Mouse (Mus musculus) bone marrow macrophage, adult 2 months (primary cell): ENCODE results near the gene Klhdc1. TPM values are rescaled to one million over a fixed set of nuclear protein-coding genes. Genes with fewer than 3 reads are reported as not detected.

ENCODE experiments used
- H3K27ac ChIP-seq: 2 replicates; pipeline ENCODE4 v1.5.1; 2012; ENCODE audit warnings: low read depth, low read length; ENCODE audit not compliant: insufficient read depth
- H3K4me1 ChIP-seq: 2 replicates; pipeline ENCODE4 v1.6.1; 2012; ENCODE audit warnings: low read length; ENCODE audit not compliant: control insufficient read depth, insufficient read depth
- H3K4me3 ChIP-seq: 2 replicates; pipeline ENCODE4 v1.5.1; 2012; ENCODE audit warnings: mild to moderate bottlenecking, low read length, moderate library complexity; ENCODE audit not compliant: insufficient read depth
- CTCF ChIP-seq: IDR thresholded peaks from 2 replicates; pipeline ENCODE4 v1.5.1; 2012; ENCODE audit warnings: low read depth, mild to moderate bottlenecking, low read length, moderate library complexity
- POLR2A ChIP-seq: IDR thresholded peaks from 2 replicates; pipeline ENCODE4 v1.6.1; 2012; ENCODE audit warnings: mild to moderate bottlenecking, low read depth, low read length, borderline replicate concordance
- polyA plus RNA-seq: library from polyadenylated mRNA; stranded (reverse); fragments of >200 nt; gene quantifications from 2 replicates; pipeline ENCODE4 v1.2.4, GENCODE M21; 2012; ENCODE audit not compliant: missing spikeins, insufficient read depth, insufficient read length

Klhdc1 gene
- 5.1 and 6.1 TPM in 2 replicates for polyA plus RNA-seq

DNA sequence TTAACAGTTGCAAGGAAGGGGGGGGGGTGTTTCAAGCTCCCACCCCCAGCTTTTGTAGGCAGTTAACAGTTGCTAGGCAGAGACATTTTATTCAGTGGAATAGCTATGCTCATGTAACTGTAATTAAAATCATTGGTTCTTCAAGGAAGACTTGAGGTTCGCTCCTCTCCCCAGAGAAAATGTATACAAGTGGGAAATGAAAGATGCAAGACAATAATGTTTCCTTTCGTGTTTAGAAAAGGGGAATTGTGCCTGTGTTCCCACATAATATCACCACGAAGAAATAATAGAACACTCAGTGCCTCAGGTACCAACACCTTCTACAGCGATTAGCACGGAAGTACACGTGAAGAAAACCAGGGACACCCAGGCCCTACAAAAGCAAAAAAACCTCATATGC is at the start of gene Klhdc1:
Klhdc1 (plus strand) TSS at position 301 of the 400 bp plus-strand sequence.
- Histone ChIP-seq H3K4me3 (peak within 1 kb of the TSS; percentile 90), H3K27ac (peak within 1 kb of the TSS; percentile 76), H3K4me1 (peaks cover 4% of the 10 kb centered on the region; the same call in 1 of the 2 replicates)
- TF ChIP-seq CTCF, result no peak
- no peak for TF ChIP-seq POLR2A

DNA sequence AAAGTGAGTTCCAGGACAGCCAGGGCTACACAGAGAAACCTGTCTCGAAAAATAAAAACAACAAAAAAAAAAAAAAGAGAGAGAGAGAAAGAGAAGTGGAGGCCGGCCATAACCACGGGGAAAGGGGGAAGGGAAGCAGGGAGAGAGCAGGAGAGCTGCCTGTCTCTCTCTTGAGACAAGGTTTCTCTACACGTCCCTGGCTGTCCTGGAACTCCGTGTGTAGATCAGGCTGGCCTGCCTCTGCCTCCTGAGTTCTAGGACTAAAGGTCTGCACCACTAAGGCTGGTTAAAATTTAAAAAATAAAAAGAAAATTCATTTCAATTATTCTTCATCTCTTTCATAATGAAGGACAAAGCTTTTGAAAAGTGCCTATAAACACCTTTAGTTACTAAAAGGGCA is 49.6 kb upstream of the Klhdc1 start:
- Histone ChIP-seq H3K27ac (no peak overlapping the region), H3K4me1 (peaks cover 9% of the 10 kb centered on the region), H3K4me3 (no peak overlapping the region)
- TF ChIP-seq CTCF (no peak), POLR2A (no peak)

DNA sequence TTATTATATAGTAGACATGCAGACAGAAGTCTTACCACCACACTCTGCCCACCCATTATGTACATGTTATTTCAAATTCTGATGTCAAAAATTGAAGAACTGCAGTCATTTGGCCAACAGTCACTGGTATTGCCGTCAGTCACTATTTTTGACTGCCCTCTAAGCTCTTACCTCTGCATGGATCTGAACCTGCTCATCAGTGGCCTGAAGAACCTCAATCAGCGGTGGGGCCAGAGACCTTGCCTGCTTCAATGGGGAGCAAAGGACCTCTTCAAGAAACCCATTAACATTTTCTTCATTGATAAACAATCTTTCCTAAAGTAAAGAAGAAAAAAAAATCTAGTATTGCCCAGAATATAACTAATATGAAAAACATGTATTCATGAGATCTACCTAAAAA is 48.3 kb upstream of the Klhdc1 start:
- H3K4me1 ChIP-seq, result peaks cover 2% of the 10 kb centered on the region; the same call in 1 of the 2 replicates
- H3K27ac ChIP-seq, result no peak overlapping the region
- TF ChIP-seq POLR2A (no peak), CTCF (no peak)
- no peak overlapping the region for H3K4me3 ChIP-seq

DNA sequence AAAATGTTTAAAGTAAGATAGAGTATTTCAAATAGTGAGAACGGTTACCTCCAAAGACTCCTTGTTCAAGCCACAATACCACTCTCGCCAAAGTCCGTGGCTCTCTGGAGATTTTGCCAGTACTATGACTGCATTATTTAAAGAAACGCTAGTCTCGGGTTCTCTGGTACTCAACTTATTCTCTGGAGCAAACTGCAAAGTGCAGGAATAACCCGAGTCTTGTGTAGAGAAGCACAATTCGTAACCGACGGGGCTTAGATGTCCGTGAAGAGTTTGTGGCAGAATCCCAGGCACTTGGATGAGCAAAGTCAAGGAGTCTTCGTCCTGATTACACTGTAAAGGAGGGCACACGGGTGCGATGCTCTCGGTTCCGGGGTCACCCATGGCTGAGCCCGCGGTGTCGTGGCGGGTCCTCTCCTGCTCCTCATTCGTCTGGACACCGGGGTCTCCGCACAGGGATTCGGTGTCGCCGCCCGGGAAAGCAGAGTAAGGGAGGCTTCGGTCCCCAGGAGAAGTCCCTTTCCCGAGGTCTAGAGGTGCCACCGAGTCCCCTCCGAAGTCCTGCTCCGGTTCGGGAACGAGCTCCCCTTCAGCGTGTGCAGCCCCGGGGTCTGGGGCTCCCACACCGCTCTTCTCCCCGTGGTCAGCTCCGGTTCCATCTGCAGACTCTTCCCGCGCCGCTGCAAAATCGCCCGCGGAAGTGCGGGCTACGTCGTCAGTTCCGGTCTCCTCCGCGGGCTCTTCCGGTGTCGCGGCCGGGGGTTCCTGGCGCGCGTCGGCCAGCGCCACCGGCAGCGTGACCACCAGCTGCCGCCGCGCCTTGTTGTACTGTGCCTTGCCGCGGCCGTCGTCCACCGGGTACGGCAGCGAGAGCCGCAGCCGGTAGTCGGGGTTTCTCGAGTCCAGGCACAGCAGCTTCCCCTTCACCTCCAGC is 44.3 kb upstream of the Klhdc1 start, which contains the start of gene Gm49383:
Gm49383 (minus strand) TSS at position 661 of the 934 bp plus-strand sequence.
- H3K4me1 ChIP-seq, result peaks cover 12% of the 10 kb centered on the region
- peak within 1 kb of the TSS; percentile 55 for H3K27ac ChIP-seq
- TF ChIP-seq POLR2A (no peak), CTCF (no peak)
- peak within 1 kb of the TSS; percentile 94 for H3K4me3 ChIP-seq

DNA sequence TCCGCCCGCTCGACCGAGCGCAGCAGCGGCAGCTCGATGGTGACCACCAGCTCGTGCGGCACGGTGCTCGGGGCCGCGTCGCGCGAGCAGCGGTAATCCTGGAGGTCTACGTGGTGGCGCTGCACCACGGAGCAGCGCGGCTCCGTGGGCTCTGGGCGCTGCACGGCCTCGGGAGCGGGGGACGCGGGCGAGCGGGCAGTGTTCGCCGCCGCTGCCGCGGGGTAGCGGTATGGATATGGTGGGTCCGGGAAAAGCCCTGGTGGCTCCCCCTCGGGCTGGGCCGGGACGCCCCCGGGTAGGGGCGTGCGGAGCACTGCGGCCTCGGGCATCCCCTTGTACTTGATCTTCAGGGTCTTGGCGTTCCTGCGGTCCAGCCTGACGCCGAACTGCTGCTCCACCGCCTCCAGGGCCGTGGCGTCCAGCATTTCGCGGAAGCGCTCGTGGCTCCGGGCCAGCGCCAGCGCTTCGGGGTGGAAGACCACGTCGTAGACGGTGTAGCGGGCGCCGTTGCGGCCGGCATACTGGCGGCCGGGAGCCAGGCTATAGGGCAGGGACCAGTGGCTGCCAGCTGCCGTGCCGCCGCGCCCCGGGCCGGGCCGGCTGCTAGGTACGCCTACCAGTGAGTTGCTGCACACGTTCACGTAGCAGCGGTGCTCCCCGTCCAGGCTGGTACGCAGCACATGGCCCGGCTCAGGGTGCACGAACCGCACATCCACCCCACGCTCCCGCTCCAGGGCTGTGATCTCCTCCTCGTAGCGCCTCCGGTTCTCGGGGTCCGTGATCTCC is 43.4 kb upstream of the Klhdc1 start:
- peak overlapping the region; percentile 55 for H3K27ac ChIP-seq
- H3K4me1 ChIP-seq, result peaks cover 12% of the 10 kb centered on the region
- TF ChIP-seq CTCF, result no peak
- no peak for TF ChIP-seq POLR2A
- H3K4me3 ChIP-seq, result peak overlapping the region; percentile 94

DNA sequence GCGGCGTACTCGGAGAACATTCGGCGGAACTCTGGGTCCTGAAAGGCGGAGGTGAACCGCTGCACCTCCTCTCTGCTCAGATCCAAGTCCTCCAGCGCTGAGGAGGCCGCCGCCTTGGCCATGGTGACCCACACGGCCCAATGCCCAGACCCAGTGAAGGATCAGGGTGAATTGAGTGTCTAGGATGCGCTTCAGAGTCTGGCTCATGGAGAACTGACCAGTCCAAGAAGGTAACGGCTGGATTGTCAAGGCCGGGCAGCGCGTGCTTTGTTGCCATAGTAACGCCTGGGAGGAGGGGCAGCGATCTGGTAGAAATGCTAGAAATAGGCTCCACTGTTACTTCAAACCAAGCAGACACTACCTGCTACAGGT is 42.8 kb upstream of the Klhdc1 start, which contains the start of gene Dnaaf2:
Dnaaf2 (minus strand) TSS at position 266 of the 372 bp plus-strand sequence.
- TF ChIP-seq CTCF, result no peak
- no peak for TF ChIP-seq POLR2A
- Histone ChIP-seq H3K4me3 (peak within 1 kb of the TSS; percentile 94), H3K4me1 (peaks cover 11% of the 10 kb centered on the region)

DNA sequence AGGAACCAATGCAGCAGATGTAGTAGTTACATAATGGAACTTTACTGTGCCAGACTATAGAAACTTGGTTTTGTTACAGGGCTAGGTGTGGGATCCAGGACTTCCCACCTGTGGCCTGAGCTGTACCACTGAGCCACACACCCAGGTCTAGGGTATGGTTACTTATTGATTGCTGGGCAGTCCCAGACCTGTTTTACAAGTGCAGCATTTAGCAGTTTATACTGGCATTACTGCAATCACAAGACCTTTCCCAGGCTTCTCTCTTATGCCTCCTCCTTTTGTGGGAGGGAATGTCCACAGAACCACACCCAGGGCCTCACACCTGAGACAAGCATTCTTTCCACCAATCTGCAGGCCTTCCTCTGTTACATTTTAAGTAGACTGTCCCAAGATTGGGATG is 42.0 kb upstream of the Klhdc1 start:
- H3K4me1 ChIP-seq, result peaks cover 10% of the 10 kb centered on the region
- TF ChIP-seq CTCF (no peak), POLR2A (no peak)
- H3K4me3 ChIP-seq, result peak overlapping the region; percentile 29
- peak overlapping the region; percentile 66 for H3K27ac ChIP-seq

More for the DNA sequence above, 42.8 kb upstream of the Klhdc1 start, which contains the start of gene Dnaaf2:
- peak within 1 kb of the TSS; percentile 66 for H3K27ac ChIP-seq

DNA sequence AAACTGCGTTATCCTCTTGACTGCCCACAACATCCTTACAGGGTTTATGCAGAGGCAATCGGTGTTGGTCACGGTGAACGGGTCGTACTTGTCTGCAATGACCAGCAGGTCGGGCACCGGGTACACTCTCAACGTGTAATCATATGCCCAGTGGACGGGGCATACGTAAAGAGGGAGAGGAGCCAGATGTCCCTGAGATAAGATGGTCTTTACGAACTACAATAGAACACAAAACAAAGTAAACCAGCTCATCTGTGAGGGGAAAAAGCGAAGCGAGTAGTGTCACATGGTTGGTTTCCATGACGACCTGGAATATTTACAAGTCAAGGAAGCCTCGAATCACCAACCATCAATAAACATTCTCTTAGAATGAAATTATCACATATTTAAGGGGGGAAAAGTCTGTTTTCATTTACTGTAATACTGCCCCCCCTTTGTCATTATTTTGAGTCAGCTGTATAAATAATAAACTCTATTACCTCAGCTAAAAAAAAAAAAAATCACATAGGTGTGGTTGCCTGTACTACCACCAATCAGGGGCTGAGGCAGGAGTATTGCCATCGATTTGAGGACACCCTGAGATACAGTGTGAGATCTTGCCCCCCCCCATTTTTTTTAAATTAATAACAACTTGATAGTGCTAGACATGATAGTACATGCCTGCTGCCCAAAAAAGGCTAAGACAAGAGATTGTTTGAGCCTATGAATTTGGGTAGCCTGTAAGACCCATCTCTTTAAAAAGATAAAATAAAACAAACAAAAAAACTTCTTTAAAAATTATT is 36.7 kb upstream of the Klhdc1 start, which contains the start of gene Gm49384:
Gm49384 (minus strand) TSS at position 216 of the 782 bp plus-strand sequence.
- Histone ChIP-seq H3K27ac (no peak within 1 kb of the TSS), H3K4me3 (no peak within 1 kb of the TSS), H3K4me1 (peaks cover 5% of the 10 kb centered on the region)
- TF ChIP-seq CTCF (no peak), POLR2A (no peak)

DNA sequence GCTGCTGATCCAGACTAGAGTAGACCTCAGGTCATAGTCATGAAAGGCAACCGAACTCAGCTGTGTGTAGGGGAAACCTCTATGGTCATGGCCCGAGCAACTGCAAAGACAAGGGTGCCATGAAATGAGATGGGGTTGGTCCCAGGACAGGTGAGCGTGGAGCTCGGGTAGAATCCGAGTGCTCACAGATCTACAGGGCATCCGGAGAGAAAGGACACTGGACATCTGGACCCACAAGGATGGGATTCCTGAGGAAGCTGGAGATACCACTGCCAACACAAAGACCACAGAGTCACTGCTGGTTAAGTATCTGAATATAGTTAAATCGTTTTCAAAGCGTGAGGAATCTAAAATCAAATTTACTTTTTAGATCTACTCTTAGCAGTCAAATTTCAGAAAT is 33.6 kb upstream of the Klhdc1 start:
- no peak for TF ChIP-seq POLR2A
- no peak for TF ChIP-seq CTCF
- Histone ChIP-seq H3K4me1 (no peaks in the 10 kb centered on the region), H3K4me3 (no peak overlapping the region), H3K27ac (no peak overlapping the region)
